8 mouse cellular contexts compared by ENCODE assay signal in the genomic region with DNA sequence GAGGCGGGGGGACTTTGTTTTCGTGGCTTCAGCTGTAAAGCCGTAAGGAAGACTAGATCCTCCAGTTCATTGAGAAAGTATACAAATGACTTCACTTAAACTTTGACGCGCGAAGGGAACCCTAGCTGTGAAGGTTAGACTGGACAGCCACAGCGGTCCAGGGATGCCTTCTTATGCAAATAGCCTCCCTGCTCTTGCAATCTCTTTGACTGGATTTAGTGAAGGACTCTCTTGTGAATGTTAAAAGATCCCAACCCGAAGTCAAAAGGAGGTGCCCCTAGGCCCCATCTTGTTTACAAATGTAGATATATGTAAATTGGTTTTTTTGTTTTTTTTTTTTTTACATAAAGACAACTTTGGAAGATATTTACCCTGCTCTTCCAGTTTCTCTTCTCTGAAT. TPM values are rescaled to one million over a fixed set of nuclear protein-coding genes. Genes with fewer than 3 reads are reported as not detected.
A peak's percentile ranks its signal among the peaks of the same experiment; 100 is the strongest.
DNase-seq lines count a peak whose midpoint lies in the region; ATAC-seq lines count a peak whose summit lies in the region.

No protein-coding gene starts in this region.

- WGBS in forebrain, embryonic 10.5 days, result under 1% methylated on average over 8 of the region's 8 CpGs
- 2% methylated on average over 8 of the region's 8 CpGs for WGBS in liver, embryonic 13.5 days (ENCODE audit: insufficient replicate concordance)

- peak overlapping the region; percentile 89 for H3K4me3 ChIP-seq in forebrain, embryonic 10.5 days
- peak overlapping the region; percentile 76 for H3K4me3 ChIP-seq in liver, embryonic 13.5 days (replicated peaks)

- H3K9me3 ChIP-seq in forebrain, embryonic 10.5 days, result no peaks in the 10 kb centered on the region
- no peaks in the 10 kb centered on the region for H3K9me3 ChIP-seq in liver, embryonic 13.5 days (replicated peaks)

- peak overlapping the region; percentile 93 for H3K4me2 ChIP-seq in liver, embryonic 13.5 days

- H3K27me3 ChIP-seq in forebrain, embryonic 10.5 days (ENCODE audit: poor library complexity, severe bottlenecking), result no peaks in the 10 kb centered on the region
- no peaks in the 10 kb centered on the region for H3K27me3 ChIP-seq in liver, embryonic 13.5 days

- H3K27ac ChIP-seq in forebrain, embryonic 10.5 days, result peak overlapping the region; percentile 94
- H3K27ac ChIP-seq in liver, embryonic 13.5 days, result peak overlapping the region; percentile 96

- H3K36me3 ChIP-seq in forebrain, embryonic 10.5 days (replicated peaks), result peaks cover 45% of the 10 kb centered on the region
- peaks cover 29% of the 10 kb centered on the region for H3K36me3 ChIP-seq in liver, embryonic 13.5 days

- peaks cover 59% of the 10 kb centered on the region for H3K4me1 ChIP-seq in forebrain, embryonic 10.5 days
- peaks cover 71% of the 10 kb centered on the region for H3K4me1 ChIP-seq in liver, embryonic 13.5 days (replicated peaks)

- peak overlapping the region; percentile 88 for H3K9ac ChIP-seq in liver, embryonic 13.5 days

- no peak for ATAC-seq in liver, embryonic 13.5 days (ENCODE audit: low read depth)

- DNase-seq in adrenal gland, postnatal 14 days, result peak; percentile 40
- no peak for DNase-seq in adrenal gland, postnatal 25 days
- DNase-seq in 3T3-L1 (ENCODE audit: low read depth, low spot score), result peak; percentile 40
- DNase-seq in forebrain, embryonic 10.5 days (ENCODE audit: extremely low spot score, low spot score), result no peak
- no peak for DNase-seq in liver, embryonic 13.5 days
- no peak for DNase-seq in urinary bladder, adult 2 months (ENCODE audit: low spot score)
- no peak for DNase-seq in left cerebral cortex, adult 9 months (ENCODE audit: low spot score in 2 of 2)
- no peak for DNase-seq in frontal cortex, adult 2 months (ENCODE audit: extremely low spot score in 1 of 2, low spot score in 1 of 2)

RNA-seq across cellular contexts. Expression of gene Trp53, which starts 1.7 kb away (rescaled TPM):
- 66.4 and 78.4 TPM in 2 replicates for total RNA-seq in adrenal gland, postnatal 14 days (2021)
- 74.1 and 81.7 TPM in 2 replicates for total RNA-seq in adrenal gland, postnatal 25 days (2021)
- 192 and 194 TPM in 2 replicates for polyA plus RNA-seq in forebrain, embryonic 10.5 days (2016; fragmentation: Nextera tagmentation; extraction: Ambion mirVana)
- polyA plus RNA-seq in liver, embryonic 13.5 days (2015; fragmentation: Nextera tagmentation; extraction: Ambion mirVana), result 83.0 and 90.4 TPM in 2 replicates
- polyA plus RNA-seq in urinary bladder, adult 2 months (2012; rRNA removed), result 77.8 and 85.8 TPM in 2 replicates
- 36.7 and 38.4 TPM in 2 replicates for polyA plus RNA-seq in frontal cortex, adult 2 months (2012; rRNA removed)

RNA-seq across cellular contexts. Expression of gene Wrap53, which starts 1.8 kb away (rescaled TPM):
- total RNA-seq in adrenal gland, postnatal 14 days (2021), result 9.2 and 10.1 TPM in 2 replicates
- total RNA-seq in adrenal gland, postnatal 25 days (2021), result 12.5 and 12.9 TPM in 2 replicates
- polyA plus RNA-seq in forebrain, embryonic 10.5 days (2016; fragmentation: Nextera tagmentation; extraction: Ambion mirVana), result 46.4 and 51.1 TPM in 2 replicates
- 23.1 and 23.7 TPM in 2 replicates for polyA plus RNA-seq in liver, embryonic 13.5 days (2015; fragmentation: Nextera tagmentation; extraction: Ambion mirVana)
- 7.2 and 7.3 TPM in 2 replicates for polyA plus RNA-seq in urinary bladder, adult 2 months (2012; rRNA removed)
- 12.2 and 12.9 TPM in 2 replicates for polyA plus RNA-seq in frontal cortex, adult 2 months (2012; rRNA removed)

RNA-seq across cellular contexts. Expression of gene Efnb3, which starts 21.8 kb away (rescaled TPM):
- 1.5 and 2.0 TPM in 2 replicates for total RNA-seq in adrenal gland, postnatal 14 days (2021)
- 0.38 and 1.5 TPM in 2 replicates for total RNA-seq in adrenal gland, postnatal 25 days (2021)
- 27.9 and 28.7 TPM in 2 replicates for polyA plus RNA-seq in forebrain, embryonic 10.5 days (2016; fragmentation: Nextera tagmentation; extraction: Ambion mirVana)
- polyA plus RNA-seq in liver, embryonic 13.5 days (2015; fragmentation: Nextera tagmentation; extraction: Ambion mirVana), result 0.75 and 0.85 TPM in 2 replicates
- polyA plus RNA-seq in urinary bladder, adult 2 months (2012; rRNA removed), result 0.99 and 1.1 TPM in 2 replicates
- polyA plus RNA-seq in frontal cortex, adult 2 months (2012; rRNA removed), result 78.4 and 80.4 TPM in 2 replicates

RNA-seq across cellular contexts. Expression of gene Atp1b2, which starts 23.9 kb away (rescaled TPM):
- 37.4 and 39.7 TPM in 2 replicates for total RNA-seq in adrenal gland, postnatal 14 days (2021)
- total RNA-seq in adrenal gland, postnatal 25 days (2021), result 34.0 and 38.0 TPM in 2 replicates
- 4.3 and 4.6 TPM in 2 replicates for polyA plus RNA-seq in forebrain, embryonic 10.5 days (2016; fragmentation: Nextera tagmentation; extraction: Ambion mirVana)
- polyA plus RNA-seq in liver, embryonic 13.5 days (2015; fragmentation: Nextera tagmentation; extraction: Ambion mirVana), result 21.7 and 30.8 TPM in 2 replicates
- polyA plus RNA-seq in urinary bladder, adult 2 months (2012; rRNA removed), result 23.5 and 46.2 TPM in 2 replicates
- 324 and 357 TPM in 2 replicates for polyA plus RNA-seq in frontal cortex, adult 2 months (2012; rRNA removed)

RNA-seq across cellular contexts. Expression of gene Dnah2, which starts 32.9 kb away (rescaled TPM):
- total RNA-seq in adrenal gland, postnatal 14 days (2021), result 0.22 and 0.49 TPM in 2 replicates
- total RNA-seq in adrenal gland, postnatal 25 days (2021), result 0.05 and 0.76 TPM in 2 replicates
- 1.5 TPM in 2 replicates for polyA plus RNA-seq in forebrain, embryonic 10.5 days (2016; fragmentation: Nextera tagmentation; extraction: Ambion mirVana)
- 0.06 and 0.12 TPM in 2 replicates for polyA plus RNA-seq in liver, embryonic 13.5 days (2015; fragmentation: Nextera tagmentation; extraction: Ambion mirVana)
- polyA plus RNA-seq in urinary bladder, adult 2 months (2012; rRNA removed), result 0.19 and 0.22 TPM in 2 replicates
- 2.7 and 4.6 TPM in 2 replicates for polyA plus RNA-seq in frontal cortex, adult 2 months (2012; rRNA removed)

Comparison
In these comparisons a context has a peak if more than half of its experiments do, and no peak if none do; other contexts are left out.
1. DNase-seq: peak in adrenal gland, postnatal 14 days (single experiment) and 3T3-L1 (single experiment); none in adrenal gland, postnatal 25 days (single experiment), forebrain, embryonic 10.5 days (single experiment), liver, embryonic 13.5 days (single experiment), urinary bladder, adult 2 months (single experiment), left cerebral cortex, adult 9 months (0 of 2) and frontal cortex, adult 2 months (0 of 2).
2. RNA of gene Efnb3, which starts 21.8 kb away (polyA plus RNA-seq): 78.4 to 80.4 TPM in frontal cortex, adult 2 months and 27.9 to 28.7 TPM in forebrain, embryonic 10.5 days; 0.99 to 1.1 TPM in urinary bladder, adult 2 months and 0.75 to 0.85 TPM in liver, embryonic 13.5 days; every median in the first group is over 10 times any median in the second.